Mouse (Mus musculus) MEL (cell line): ENCODE data around the gene Helz2. TPM values are rescaled to one million over a fixed set of nuclear protein-coding genes. Genes with fewer than 3 reads are reported as not detected.

Experiments used
- DNase-seq: peaks from one replicate; pipeline ENCODE4 v3.0.0; 2011; ENCODE audit warnings: low read depth, low spot score
- H3K27ac ChIP-seq: 2 replicates; pipeline ENCODE4 v1.5.1; 2012; ENCODE audit warnings: low read depth, mild to moderate bottlenecking, control low read depth, low read length, moderate library complexity; ENCODE audit not compliant: control insufficient read depth
- H3K27me3 ChIP-seq, 2 experiments: fragments of 150-350 bp in 1 of 2; sonication (generic) in 1 of 2; 2 replicates each; pipeline ENCODE4 v1.6.1; 2012; ENCODE audit warnings: low read length in 2 of 2, mild to moderate bottlenecking in 2 of 2, improper control_type of control experiment in 1 of 2, moderate library complexity in 1 of 2; ENCODE audit not compliant: insufficient read depth in 2 of 2, control insufficient read depth in 1 of 2
- H3K36me3 ChIP-seq, 2 experiments: 2 replicates each; pipeline ENCODE4 v1.6.1; 2012 to 2014; ENCODE audit warnings: low read length in 2 of 2, improper control_type of control experiment in 1 of 2, inconsistent platforms in 1 of 2, mild to moderate bottlenecking in 1 of 2; ENCODE audit not compliant: insufficient read depth in 2 of 2, control insufficient read depth in 1 of 2
- H3K4me1 ChIP-seq, 2 experiments: fragments of 150-350 bp in 1 of 2; sonication (generic) in 1 of 2; 2 replicates each; pipeline ENCODE4 v1.6.1; 2012; ENCODE audit warnings: low read length in 2 of 2, improper control_type of control experiment in 1 of 2, mild to moderate bottlenecking in 1 of 2; ENCODE audit not compliant: insufficient read depth in 2 of 2, control insufficient read depth in 1 of 2
- H3K4me3 ChIP-seq, 2 experiments: fragments of 150-350 bp in 1 of 2; sonication (generic) in 1 of 2; 2 replicates each; pipeline ENCODE4 v1.5.1; 2012; ENCODE audit warnings: low read depth in 2 of 2, low read length in 2 of 2, mild to moderate bottlenecking in 2 of 2, moderate library complexity in 2 of 2, control low read depth in 1 of 2, improper control_type of control experiment in 1 of 2; ENCODE audit not compliant: control insufficient read depth in 1 of 2, insufficient read depth in 1 of 2
- H3K79me2 ChIP-seq: 2 replicates; pipeline ENCODE4 v1.6.1; 2012; ENCODE audit warnings: mild to moderate bottlenecking, low read length, moderate library complexity; ENCODE audit not compliant: control insufficient read depth, poor library complexity, insufficient read depth
- H3K9ac ChIP-seq: 2 replicates; pipeline ENCODE4 v1.6.1; 2012; ENCODE audit warnings: low read depth, mild to moderate bottlenecking, control low read depth, low read length, moderate library complexity; ENCODE audit not compliant: control insufficient read depth, poor library complexity, severe bottlenecking
- H3K9me3 ChIP-seq: fragments of 150-350 bp; sonication (generic); replicated peaks from 2 replicates; pipeline ENCODE4 v1.6.1; 2012; ENCODE audit warnings: mild to moderate bottlenecking, low read length, improper control_type of control experiment, moderate library complexity; ENCODE audit not compliant: insufficient read depth
- BHLHE40 ChIP-seq: IDR thresholded peaks from 2 replicates; pipeline ENCODE4 v1.6.1; 2012; ENCODE audit warnings: low read depth, mild to moderate bottlenecking, inconsistent platforms, low read length, improper control_type of control experiment, borderline replicate concordance
- CHD2 ChIP-seq: IDR thresholded peaks from 2 replicates; pipeline ENCODE4 v1.6.1; 2011; ENCODE audit warnings: low read length, improper control_type of control experiment
- CTCF ChIP-seq, 3 experiments: IDR thresholded peaks in 2 of 3; conservative IDR thresholded peaks in 1 of 3; 2 replicates each; pipeline ENCODE4 v1.5.1; 2011 to 2012; ENCODE audit warnings: low read length in 3 of 3, low read depth in 2 of 3, mild to moderate bottlenecking in 2 of 3, improper control_type of control experiment in 1 of 3, inconsistent platforms in 1 of 3, mixed read lengths in 1 of 3, moderate library complexity in 1 of 3; ENCODE audit not compliant: control insufficient read depth in 1 of 3, insufficient read depth in 1 of 3, poor library complexity in 1 of 3, severe bottlenecking in 1 of 3
- ELF1 ChIP-seq: IDR thresholded peaks from 2 replicates; pipeline ENCODE4 v1.6.1; 2014; ENCODE audit warnings: low read depth, mild to moderate bottlenecking, inconsistent platforms, low read length, improper control_type of control experiment, moderate library complexity
- GATA1 ChIP-seq: IDR thresholded peaks from 2 replicates; pipeline ENCODE4 v1.6.1; 2011; ENCODE audit warnings: low read depth, low read length, improper control_type of control experiment
- HCFC1 ChIP-seq: IDR thresholded peaks from 2 replicates; pipeline ENCODE4 v1.6.1; 2012; ENCODE audit warnings: low read depth, mild to moderate bottlenecking, inconsistent platforms, low read length, improper control_type of control experiment, moderate library complexity
- JUND ChIP-seq: IDR thresholded peaks from 2 replicates; pipeline ENCODE4 v1.6.1; 2011; ENCODE audit warnings: low read depth, mild to moderate bottlenecking, improper control_type of control experiment, low read length
- MAX ChIP-seq: IDR thresholded peaks from 2 replicates; pipeline ENCODE4 v1.6.1; 2011; ENCODE audit warnings: low read length, improper control_type of control experiment
- MEF2A ChIP-seq: IDR thresholded peaks from 2 replicates; pipeline ENCODE4 v1.6.1; 2014; ENCODE audit warnings: low read depth, mild to moderate bottlenecking, inconsistent platforms, low read length, improper control_type of control experiment; ENCODE audit not compliant: poor library complexity, insufficient replicate concordance, severe bottlenecking; ENCODE audit errors: extremely low read depth
- MXI1 ChIP-seq: IDR thresholded peaks from 2 replicates; pipeline ENCODE4 v1.6.1; 2011; ENCODE audit warnings: mild to moderate bottlenecking, low read depth, low read length, improper control_type of control experiment
- MYB ChIP-seq: IDR thresholded peaks from 2 replicates; pipeline ENCODE4 v1.6.1; 2011; ENCODE audit warnings: mild to moderate bottlenecking, low read depth, low read length, improper control_type of control experiment
- MYC ChIP-seq: IDR thresholded peaks from 2 replicates; pipeline ENCODE4 v1.6.1; 2011; ENCODE audit warnings: low read depth, mild to moderate bottlenecking, low read length, improper control_type of control experiment, moderate library complexity
- NRF1 ChIP-seq: IDR thresholded peaks from 2 replicates; pipeline ENCODE4 v1.6.1; 2014; ENCODE audit warnings: low read depth, mild to moderate bottlenecking, inconsistent platforms, low read length, improper control_type of control experiment, moderate library complexity; ENCODE audit not compliant: poor library complexity, insufficient read depth, severe bottlenecking
- POLR2A ChIP-seq, 2 experiments: IDR thresholded peaks; 2 replicates each; pipeline ENCODE4 v1.6.1; 2011 to 2012; ENCODE audit warnings: low read length in 2 of 2, mild to moderate bottlenecking in 2 of 2, control low read depth in 1 of 2, improper control_type of control experiment in 1 of 2, low read depth in 1 of 2, moderate library complexity in 1 of 2; ENCODE audit not compliant: control insufficient read depth in 1 of 2, insufficient read depth in 1 of 2, poor library complexity in 1 of 2
- POLR2AphosphoS2 ChIP-seq: IDR thresholded peaks from 2 replicates; pipeline ENCODE4 v1.6.1; 2011; ENCODE audit warnings: low read length, improper control_type of control experiment
- POLR2AphosphoS5 ChIP-seq: IDR thresholded peaks from 2 replicates; pipeline ENCODE4 v1.6.1; 2012; ENCODE audit warnings: low read depth, borderline replicate concordance, mild to moderate bottlenecking, inconsistent platforms, low read length, moderate library complexity, mixed read lengths
- RAD21 ChIP-seq: IDR thresholded peaks from 2 replicates; pipeline ENCODE4 v1.6.1; 2011; ENCODE audit warnings: mild to moderate bottlenecking, low read depth, low read length, improper control_type of control experiment
- RCOR1 ChIP-seq: IDR thresholded peaks from 2 replicates; pipeline ENCODE4 v1.6.1; 2012; ENCODE audit warnings: low read depth, mild to moderate bottlenecking, inconsistent platforms, low read length, improper control_type of control experiment
- TBP ChIP-seq: IDR thresholded peaks from 2 replicates; pipeline ENCODE4 v1.8.0; 2011; ENCODE audit warnings: low read depth, low read length, improper control_type of control experiment
- USF2 ChIP-seq, 2 experiments: IDR thresholded peaks; 2 replicates each; pipeline ENCODE4 v1.6.1; 2011 to 2012; ENCODE audit warnings: improper control_type of control experiment in 2 of 2, low read length in 2 of 2, borderline replicate concordance in 1 of 2, inconsistent platforms in 1 of 2, low read depth in 1 of 2, mild to moderate bottlenecking in 1 of 2; ENCODE audit not compliant: insufficient read depth in 1 of 2
- ZC3H11A ChIP-seq: IDR thresholded peaks from 2 replicates; pipeline ENCODE4 v1.6.1; 2012; ENCODE audit warnings: low read depth, mild to moderate bottlenecking, inconsistent platforms, low read length, improper control_type of control experiment
- ZKSCAN1 ChIP-seq: IDR thresholded peaks from 2 replicates; pipeline ENCODE4 v1.6.1; 2012; ENCODE audit warnings: low read depth, mild to moderate bottlenecking, inconsistent platforms, low read length, improper control_type of control experiment, moderate library complexity
- ZNF384 ChIP-seq: IDR thresholded peaks from 2 replicates; pipeline ENCODE4 v1.6.1; 2012; ENCODE audit warnings: low read depth, mild to moderate bottlenecking, inconsistent platforms, low read length, improper control_type of control experiment
- polyA plus RNA-seq, 2 experiments: library from polyadenylated mRNA; stranded (reverse) in 1 of 2; unstranded in 1 of 2; fragments of >175 nt in 1 of 2; fragments of >200 nt in 1 of 2; gene quantifications; 2 replicates each; pipeline versions ENCODE4 v1.2.1 to v1.2.4; 2012; ENCODE audit warnings: low replicate concordance in 2 of 2, low read depth in 1 of 2; ENCODE audit not compliant: insufficient read length in 2 of 2, insufficient read depth in 1 of 2, missing spikeins in 1 of 2
- total RNA-seq: library from RNA; depleted of rRNA; stranded (reverse); fragments of 300-350 nt; gene quantifications from 2 replicates; pipeline ENCODE4 v1.2.3, GENCODE M21; 2012

Gene Helz2
- total and polyA plus RNA-seq, 3 experiments = 6.2 to 12.0 TPM; not detected in 1

DNA sequence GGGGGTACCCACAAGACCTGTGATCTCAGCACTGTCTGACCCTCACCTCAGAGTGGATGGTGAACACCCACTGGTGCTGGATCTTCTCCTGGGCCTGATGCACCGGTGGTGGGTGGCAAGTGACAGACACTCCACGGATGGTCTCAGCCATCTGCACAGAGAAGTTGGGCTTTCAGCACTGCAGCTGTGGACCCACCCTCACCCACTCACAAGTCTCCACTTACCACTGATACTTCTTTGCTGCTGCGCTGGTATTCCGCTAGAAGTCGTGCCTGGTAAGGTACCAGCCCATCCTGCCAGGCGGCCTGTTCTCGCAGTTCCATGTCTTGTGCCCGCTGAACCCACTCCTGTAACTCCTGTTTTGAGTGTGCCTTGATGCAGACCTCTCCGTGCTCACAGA lies 2.6 kb downstream of the Helz2 start:
- no peak for TF ChIP-seq ZNF384

DNA sequence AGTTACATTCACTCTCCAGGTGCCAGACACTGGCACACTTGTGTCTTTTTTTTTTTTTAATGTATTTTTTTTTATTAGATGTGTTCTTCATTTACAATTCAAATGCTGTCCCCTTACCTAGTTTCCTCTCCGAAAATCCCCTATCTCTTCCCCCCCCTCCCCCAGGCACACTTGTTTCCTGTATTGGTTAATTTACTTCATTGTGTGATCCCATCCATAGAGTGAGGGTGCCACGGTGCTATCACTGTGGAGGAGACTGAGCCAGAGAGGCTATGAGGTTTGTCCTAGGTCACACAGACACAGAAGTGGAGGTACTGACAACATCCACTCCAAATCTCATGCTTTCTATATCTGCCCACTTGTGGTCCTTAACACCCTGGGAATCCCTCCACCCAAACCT lies 3.0 kb downstream of the Helz2 start:
- no peaks in the 10 kb centered on the region for H3K27me3 ChIP-seq
- DNase-seq = no peak
- no peak for TF ChIP-seq MAX
- TF ChIP-seq CHD2 = no peak
- TF ChIP-seq POLR2AphosphoS5 = no peak
- TF ChIP-seq GATA1 = no peak
- no peak for TF ChIP-seq BHLHE40
- no peak for TF ChIP-seq NRF1
- no peak for TF ChIP-seq POLR2AphosphoS2
- TF ChIP-seq RCOR1 = no peak
- TF ChIP-seq, all 39 proteins: peak for 0
- H3K9me3 ChIP-seq = no peaks in the 10 kb centered on the region
- H3K36me3 ChIP-seq = peaks cover 0 to 10% of the 10 kb centered on the region in 2 experiments; a peak in 2 of 4 replicates
- peaks cover 7% of the 10 kb centered on the region; the same call in 1 of the 2 replicates for H3K79me2 ChIP-seq
- peaks cover 0 to 11% of the 10 kb centered on the region in 2 experiments; a peak in 2 of 4 replicates for H3K4me1 ChIP-seq
- no peak overlapping the region for H3K27ac ChIP-seq
- no peak overlapping the region for H3K9ac ChIP-seq
- no peak overlapping the region for H3K4me3 ChIP-seq

More for the DNA sequence above, 2.6 kb downstream of the Helz2 start:
- peaks cover 0 to 11% of the 10 kb centered on the region in 2 experiments; a peak in 2 of 4 replicates for H3K36me3 ChIP-seq
- H3K27ac ChIP-seq = no peak overlapping the region
- H3K27me3 ChIP-seq = no peaks in the 10 kb centered on the region
- H3K79me2 ChIP-seq = peaks cover 7% of the 10 kb centered on the region; the same call in 1 of the 2 replicates
- no peaks in the 10 kb centered on the region for H3K9me3 ChIP-seq
- DNase-seq = no peak
- H3K9ac ChIP-seq = no peak overlapping the region
- H3K4me3 ChIP-seq = no peak overlapping the region
- H3K4me1 ChIP-seq = peaks cover 0 to 12% of the 10 kb centered on the region in 2 experiments; a peak in 3 of 4 replicates

DNA sequence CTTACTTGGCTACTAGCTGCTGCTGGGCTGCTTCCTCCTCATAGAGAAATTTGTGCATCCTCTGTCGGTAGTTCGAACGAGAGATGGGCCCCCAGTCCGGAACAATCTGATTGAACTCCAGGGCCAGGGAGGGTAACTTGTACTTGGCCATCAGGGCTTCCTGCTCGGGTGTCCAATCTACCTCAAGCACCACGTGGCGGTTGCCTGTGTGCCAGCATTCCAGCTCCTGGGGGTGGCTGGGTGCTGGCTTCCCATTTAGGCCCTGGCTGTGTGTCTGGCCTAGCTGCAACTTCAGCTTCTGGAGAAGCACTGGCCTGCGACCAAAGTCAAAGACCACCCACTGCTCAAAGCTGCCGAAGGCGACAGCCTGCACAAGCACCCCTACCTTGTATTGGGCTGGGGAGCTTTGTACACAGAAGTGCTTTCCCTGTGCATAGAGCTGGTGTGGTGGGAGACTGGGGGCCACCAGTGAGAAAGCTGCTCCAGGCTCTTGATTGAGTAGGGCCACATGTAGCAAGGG lies 3.7 kb downstream of the Helz2 start:
- no peaks in the 10 kb centered on the region for H3K9me3 ChIP-seq
- peaks cover 0 to 11% of the 10 kb centered on the region in 2 experiments; a peak in 2 of 4 replicates for H3K4me1 ChIP-seq
- no peak overlapping the region for H3K4me3 ChIP-seq
- TF ChIP-seq MXI1 = no peak
- TF ChIP-seq RAD21 = no peak
- no peak for TF ChIP-seq USF2 (IDR thresholded peaks at IDR 0.05; ENCODE audit: borderline replicate concordance in 1 of 2, insufficient read depth in 1 of 2, low read depth in 1 of 2, low read length in 2 of 2)
- no peak for TF ChIP-seq TBP
- no peak for TF ChIP-seq ZC3H11A
- no peak for TF ChIP-seq MEF2A
- no peak for TF ChIP-seq MYB
- no peak for TF ChIP-seq GATA1
- TF ChIP-seq POLR2A (IDR thresholded peaks at IDR 0.05; ENCODE audit: control insufficient read depth in 1 of 2, insufficient read depth in 1 of 2, low read depth in 1 of 2, low read length in 2 of 2, poor library complexity in 1 of 2) = no peak
- no peak for TF ChIP-seq RCOR1
- no peak for TF ChIP-seq JUND
- no peak for TF ChIP-seq MYC
- TF ChIP-seq CHD2 = no peak
- no peak for TF ChIP-seq POLR2AphosphoS5
- no peak for TF ChIP-seq ELF1
- TF ChIP-seq CTCF (IDR thresholded peaks at IDR 0.05 in 2 of 3, conservative IDR thresholded peaks at IDR 0.05 in 1 of 3; ENCODE audit: control insufficient read depth in 1 of 3, insufficient read depth in 1 of 3, low read depth in 2 of 3, low read length in 3 of 3, poor library complexity in 1 of 3, severe bottlenecking in 1 of 3) = no peak
- TF ChIP-seq HCFC1 = no peak
- TF ChIP-seq ZNF384 = no peak
- TF ChIP-seq ZKSCAN1 = no peak
- peaks cover 0 to 10% of the 10 kb centered on the region in 2 experiments; a peak in 3 of 4 replicates for H3K36me3 ChIP-seq
- no peak overlapping the region for H3K9ac ChIP-seq
- H3K79me2 ChIP-seq = peaks cover 7% of the 10 kb centered on the region; the same call in 1 of the 2 replicates
- no peak for DNase-seq
- no peak overlapping the region for H3K27ac ChIP-seq
- H3K27me3 ChIP-seq = no peaks in the 10 kb centered on the region
